Mouse (Mus musculus): Measurements from ENCODE around the gene Dhps.
"Not testable (repeated sequence)": the region's sequence is repeated elsewhere in the genome, so short reads cannot be mapped to it uniquely, and the experiment has no call there.

Gene Dhps

GRCm38 (mm10) chr8:85062603-85063002, 9.0 kb upstream of the Dhps start:
- DNase-seq (ENCODE audit: low read depth), result no peak

GRCm38 (mm10) chr8:85065213-85065612, 6.3 kb upstream of the Dhps start:
- no peak for DNase-seq (ENCODE audit: low read depth)

GRCm38 (mm10) chr8:85067155-85067554, 4.4 kb upstream of the Dhps start:
- no peak for DNase-seq (ENCODE audit: low read depth)

GRCm38 (mm10) chr8:85067982-85068381, 3.6 kb upstream of the Dhps start, which contains the start of gene Gm5741:
Gm5741 (minus strand) TSS chr8:85067982.
- no peak for DNase-seq (ENCODE audit: low read depth)

GRCm38 (mm10) chr8:85071041-85071440, 516 bp upstream of the Dhps start:
- DNase-seq (ENCODE audit: low read depth), result no peak

- DNase-seq (ENCODE audit: low read depth), result no peak
Observed at GRCm38 (mm10) chr8:85072364-85072929, 890 bp downstream of the Dhps start.

- DNase-seq (ENCODE audit: low read depth), result no peak
Observed at GRCm38 (mm10) chr8:85073041-85073612, 1.6 kb downstream of the Dhps start.

- DNase-seq (ENCODE audit: low read depth), result no peak
Observed at GRCm38 (mm10) chr8:85074167-85074566, 2.6 kb downstream of the Dhps start.

- no peak for DNase-seq (ENCODE audit: low read depth)
Observed at GRCm38 (mm10) chr8:85074617-85075016, 3.1 kb downstream of the Dhps start.

GRCm38 (mm10) chr8:85076001-85076400, 4.4 kb downstream of the Dhps start:
- no peak for DNase-seq (ENCODE audit: low read depth)

- DNase-seq (ENCODE audit: low read depth), result peak; percentile 80
Observed at GRCm38 (mm10) chr8:85076993-85077392, 5.4 kb downstream of the Dhps start.

- no peak for DNase-seq (ENCODE audit: low read depth)
Observed at GRCm38 (mm10) chr8:85080214-85080531, 8.6 kb downstream of the Dhps start.

GRCm38 (mm10) chr8:85080532-85081215, 9.1 kb downstream of the Dhps start, which contains the start of gene Wdr83os:
Wdr83os (plus strand) TSS chr8:85080740.
- peak; percentile 67 for DNase-seq (ENCODE audit: low read depth)

GRCm38 (mm10) chr8:85081216-85081555, 9.6 kb downstream of the Dhps start, which contains the start of gene Wdr83:
Wdr83 (minus strand) TSS chr8:85081306.
- DNase-seq (ENCODE audit: low read depth), result no peak

GRCm38 (mm10) chr8:85082169-85082568, 10.6 kb downstream of the Dhps start:
- DNase-seq (ENCODE audit: low read depth), result not testable (repeated sequence)

- peak; percentile 90 for DNase-seq (ENCODE audit: low read depth)
Observed at GRCm38 (mm10) chr8:85083108-85083813, 11.7 kb downstream of the Dhps start, which contains the start of gene Man2b1. Man2b1 (plus strand) TSS chr8:85083270.

GRCm38 (mm10) chr8:85084633-85085032, 13.1 kb downstream of the Dhps start:
- DNase-seq (ENCODE audit: low read depth), result no peak

GRCm38 (mm10) chr8:85086238-85086637, 14.7 kb downstream of the Dhps start:
- no peak for DNase-seq (ENCODE audit: low read depth)

- DNase-seq (ENCODE audit: low read depth), result no peak
Observed at GRCm38 (mm10) chr8:85088771-85089170, 17.2 kb downstream of the Dhps start.

- DNase-seq (ENCODE audit: low read depth), result no peak
Observed at GRCm38 (mm10) chr8:85090856-85091255, 19.3 kb downstream of the Dhps start.

- no peak for DNase-seq (ENCODE audit: low read depth)
Observed at GRCm38 (mm10) chr8:85091526-85092090, 20.1 kb downstream of the Dhps start.

GRCm38 (mm10) chr8:85095051-85095450, 23.5 kb downstream of the Dhps start:
- DNase-seq (ENCODE audit: low read depth), result no peak

- DNase-seq (ENCODE audit: low read depth), result no peak
Observed at GRCm38 (mm10) chr8:85095566-85095965, 24.0 kb downstream of the Dhps start.

Measured in c-Kit-positive CD71-positive TER-119-negative erythroid progenitor cells, embryonic 14.5 days (primary cell).